Mouse (Mus musculus): ENCODE results near the gene Trappc6a.

DNA sequence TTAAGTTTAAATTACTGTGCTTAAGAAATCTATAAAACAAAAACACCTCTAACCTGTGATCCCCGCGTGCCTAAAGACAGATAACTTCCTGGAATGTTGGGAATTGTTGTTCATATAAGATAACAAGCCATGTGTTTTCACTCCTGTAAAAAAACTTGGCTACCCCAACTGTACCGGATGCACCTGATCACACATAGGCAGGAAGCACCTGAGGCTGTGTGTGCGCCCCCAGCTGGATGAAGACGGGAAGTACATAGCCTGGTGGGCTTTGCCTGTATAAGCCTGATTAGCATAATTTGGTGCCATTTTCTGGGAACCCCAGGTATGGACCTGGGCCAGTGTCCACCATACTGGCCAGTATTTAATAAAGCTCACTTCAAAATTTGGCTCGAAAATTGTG lies 35.4 kb downstream of the Trappc6a start:
- no peak; the same call in 1 of the 2 replicates for TF ChIP-seq CTCF (conservative IDR thresholded peaks at IDR 0.05; ENCODE audit: low read length)
- no peak for TF ChIP-seq NANOG (IDR thresholded peaks at IDR 0.05; ENCODE audit: borderline replicate concordance, low read length)

All from E14TG2a.4 (cell line).